Mouse (Mus musculus) CD4-positive naive resting alpha-beta T cell, adult 57 days (primary cell): Measurements from ENCODE around the gene Acox2. TPM values are rescaled to one million over a fixed set of nuclear protein-coding genes. Genes with fewer than 3 reads are reported as not detected.

ENCODE experiments used
- total RNA-seq: library from RNA; stranded (reverse); gene quantifications from one replicate; pipeline ENCODE4 v1.2.4, GENCODE M21; 2023

Gene Acox2
- total RNA-seq = not detected

GRCm38 (mm10) chr14:8259166-8259565 is at the start of gene Acox2:
Gene Acox2, minus strand, starts transcription at chr14:8259353.

GRCm38 (mm10) chr14:8213803-8214224 is 45.3 kb downstream of the Acox2 start, which contains the start of gene Kctd6:
Gene Kctd6, plus strand, starts transcription at chr14:8214140.

Other genes with a start within 250 kb of the Acox2 start
- gene Rpp14, start 179.0 kb downstream of the Acox2 start, total RNA-seq = 10.1 TPM
- gene Pxk, start 161.1 kb downstream of the Acox2 start, total RNA-seq = 55.7 TPM
- 133 TPM for gene Pdhb, start 86.3 kb downstream of the Acox2 start, total RNA-seq
- gene Kctd6, start 45.2 kb downstream of the Acox2 start, total RNA-seq = 13.1 TPM
- gene Fam107a, start 58.7 kb upstream of the Acox2 start, total RNA-seq = not detected
- gene Oit1, start 119.4 kb upstream of the Acox2 start, total RNA-seq = not detected